Mouse (Mus musculus) MEL (cell line): ENCODE measurements around the gene Vim. TPM values are rescaled to one million over a fixed set of nuclear protein-coding genes. Genes with fewer than 3 reads are reported as not detected.
A peak's percentile ranks its signal among the peaks of the same experiment; 100 is the strongest.

Source experiments
- DNase-seq: peaks from one replicate; pipeline ENCODE4 v3.0.0; 2011; ENCODE audit warnings: low read depth, low spot score
- H3K27ac ChIP-seq: 2 replicates; pipeline ENCODE4 v1.5.1; 2012; ENCODE audit warnings: low read depth, mild to moderate bottlenecking, control low read depth, low read length, moderate library complexity; ENCODE audit not compliant: control insufficient read depth
- H3K27me3 ChIP-seq, 2 experiments: fragments of 150-350 bp in 1 of 2; sonication (generic) in 1 of 2; 2 replicates each; pipeline ENCODE4 v1.6.1; 2012; ENCODE audit warnings: low read length in 2 of 2, mild to moderate bottlenecking in 2 of 2, improper control_type of control experiment in 1 of 2, moderate library complexity in 1 of 2; ENCODE audit not compliant: insufficient read depth in 2 of 2, control insufficient read depth in 1 of 2
- H3K36me3 ChIP-seq, 2 experiments: 2 replicates each; pipeline ENCODE4 v1.6.1; 2012 to 2014; ENCODE audit warnings: low read length in 2 of 2, improper control_type of control experiment in 1 of 2, inconsistent platforms in 1 of 2, mild to moderate bottlenecking in 1 of 2; ENCODE audit not compliant: insufficient read depth in 2 of 2, control insufficient read depth in 1 of 2
- H3K4me1 ChIP-seq, 2 experiments: fragments of 150-350 bp in 1 of 2; sonication (generic) in 1 of 2; 2 replicates each; pipeline ENCODE4 v1.6.1; 2012; ENCODE audit warnings: low read length in 2 of 2, improper control_type of control experiment in 1 of 2, mild to moderate bottlenecking in 1 of 2; ENCODE audit not compliant: insufficient read depth in 2 of 2, control insufficient read depth in 1 of 2
- H3K4me3 ChIP-seq, 2 experiments: fragments of 150-350 bp in 1 of 2; sonication (generic) in 1 of 2; 2 replicates each; pipeline ENCODE4 v1.5.1; 2012; ENCODE audit warnings: low read depth in 2 of 2, low read length in 2 of 2, mild to moderate bottlenecking in 2 of 2, moderate library complexity in 2 of 2, control low read depth in 1 of 2, improper control_type of control experiment in 1 of 2; ENCODE audit not compliant: control insufficient read depth in 1 of 2, insufficient read depth in 1 of 2
- H3K79me2 ChIP-seq: 2 replicates; pipeline ENCODE4 v1.6.1; 2012; ENCODE audit warnings: mild to moderate bottlenecking, low read length, moderate library complexity; ENCODE audit not compliant: control insufficient read depth, poor library complexity, insufficient read depth
- H3K9ac ChIP-seq: 2 replicates; pipeline ENCODE4 v1.6.1; 2012; ENCODE audit warnings: low read depth, mild to moderate bottlenecking, control low read depth, low read length, moderate library complexity; ENCODE audit not compliant: control insufficient read depth, poor library complexity, severe bottlenecking
- H3K9me3 ChIP-seq: fragments of 150-350 bp; sonication (generic); replicated peaks from 2 replicates; pipeline ENCODE4 v1.6.1; 2012; ENCODE audit warnings: mild to moderate bottlenecking, low read length, improper control_type of control experiment, moderate library complexity; ENCODE audit not compliant: insufficient read depth
- CHD1 ChIP-seq: IDR thresholded peaks from 2 replicates; pipeline ENCODE4 v1.6.1; 2012; ENCODE audit warnings: low read depth, mild to moderate bottlenecking, inconsistent platforms, low read length, improper control_type of control experiment
- CHD2 ChIP-seq: IDR thresholded peaks from 2 replicates; pipeline ENCODE4 v1.6.1; 2011; ENCODE audit warnings: low read length, improper control_type of control experiment
- CTCF ChIP-seq, 3 experiments: IDR thresholded peaks in 2 of 3; conservative IDR thresholded peaks in 1 of 3; 2 replicates each; pipeline ENCODE4 v1.5.1; 2011 to 2012; ENCODE audit warnings: low read length in 3 of 3, low read depth in 2 of 3, mild to moderate bottlenecking in 2 of 3, improper control_type of control experiment in 1 of 3, inconsistent platforms in 1 of 3, mixed read lengths in 1 of 3, moderate library complexity in 1 of 3; ENCODE audit not compliant: control insufficient read depth in 1 of 3, insufficient read depth in 1 of 3, poor library complexity in 1 of 3, severe bottlenecking in 1 of 3
- E2F4 ChIP-seq: IDR thresholded peaks from 2 replicates; pipeline ENCODE4 v1.6.1; 2011; ENCODE audit warnings: low read depth, low read length, improper control_type of control experiment, borderline replicate concordance
- ELF1 ChIP-seq: IDR thresholded peaks from 2 replicates; pipeline ENCODE4 v1.6.1; 2014; ENCODE audit warnings: low read depth, mild to moderate bottlenecking, inconsistent platforms, low read length, improper control_type of control experiment, moderate library complexity
- EP300 ChIP-seq, 2 experiments: IDR thresholded peaks; 2 replicates each; pipeline ENCODE4 v1.6.1; 2011; ENCODE audit warnings: improper control_type of control experiment in 2 of 2, low read length in 2 of 2, low read depth in 1 of 2, mild to moderate bottlenecking in 1 of 2
- ETS1 ChIP-seq: IDR thresholded peaks from 2 replicates; pipeline ENCODE4 v1.6.1; 2012; ENCODE audit warnings: low read depth, mild to moderate bottlenecking, inconsistent platforms, low read length, improper control_type of control experiment, moderate library complexity
- GABPA ChIP-seq: IDR thresholded peaks from 2 replicates; pipeline ENCODE4 v1.6.1; 2012; ENCODE audit warnings: low read depth, mild to moderate bottlenecking, inconsistent platforms, low read length, improper control_type of control experiment, moderate library complexity
- GATA1 ChIP-seq: IDR thresholded peaks from 2 replicates; pipeline ENCODE4 v1.6.1; 2011; ENCODE audit warnings: low read depth, low read length, improper control_type of control experiment
- HCFC1 ChIP-seq: IDR thresholded peaks from 2 replicates; pipeline ENCODE4 v1.6.1; 2012; ENCODE audit warnings: low read depth, mild to moderate bottlenecking, inconsistent platforms, low read length, improper control_type of control experiment, moderate library complexity
- JUND ChIP-seq: IDR thresholded peaks from 2 replicates; pipeline ENCODE4 v1.6.1; 2011; ENCODE audit warnings: low read depth, mild to moderate bottlenecking, improper control_type of control experiment, low read length
- KAT2A ChIP-seq: conservative IDR thresholded peaks from 2 replicates; pipeline ENCODE4 v1.6.1; 2012; ENCODE audit warnings: low read depth, low read length, improper control_type of control experiment, inconsistent platforms
- MAFK ChIP-seq: IDR thresholded peaks from 2 replicates; pipeline ENCODE4 v1.6.1; 2011; ENCODE audit warnings: low read depth, mild to moderate bottlenecking, low read length, improper control_type of control experiment, borderline replicate concordance
- MAX ChIP-seq: IDR thresholded peaks from 2 replicates; pipeline ENCODE4 v1.6.1; 2011; ENCODE audit warnings: low read length, improper control_type of control experiment
- MAZ ChIP-seq: IDR thresholded peaks from 2 replicates; pipeline ENCODE4 v1.6.1; 2012; ENCODE audit warnings: low read depth, mild to moderate bottlenecking, inconsistent platforms, low read length, improper control_type of control experiment
- MEF2A ChIP-seq: IDR thresholded peaks from 2 replicates; pipeline ENCODE4 v1.6.1; 2014; ENCODE audit warnings: low read depth, mild to moderate bottlenecking, inconsistent platforms, low read length, improper control_type of control experiment; ENCODE audit not compliant: poor library complexity, insufficient replicate concordance, severe bottlenecking; ENCODE audit errors: extremely low read depth
- MXI1 ChIP-seq: IDR thresholded peaks from 2 replicates; pipeline ENCODE4 v1.6.1; 2011; ENCODE audit warnings: mild to moderate bottlenecking, low read depth, low read length, improper control_type of control experiment
- MYB ChIP-seq: IDR thresholded peaks from 2 replicates; pipeline ENCODE4 v1.6.1; 2011; ENCODE audit warnings: mild to moderate bottlenecking, low read depth, low read length, improper control_type of control experiment
- MYC ChIP-seq: IDR thresholded peaks from 2 replicates; pipeline ENCODE4 v1.6.1; 2011; ENCODE audit warnings: low read depth, mild to moderate bottlenecking, low read length, improper control_type of control experiment, moderate library complexity
- NELFE ChIP-seq: IDR thresholded peaks from 2 replicates; pipeline ENCODE4 v1.6.1; 2011; ENCODE audit warnings: low read depth, low read length, improper control_type of control experiment
- NRF1 ChIP-seq: IDR thresholded peaks from 2 replicates; pipeline ENCODE4 v1.6.1; 2014; ENCODE audit warnings: low read depth, mild to moderate bottlenecking, inconsistent platforms, low read length, improper control_type of control experiment, moderate library complexity; ENCODE audit not compliant: poor library complexity, insufficient read depth, severe bottlenecking
- POLR2AphosphoS2 ChIP-seq: IDR thresholded peaks from 2 replicates; pipeline ENCODE4 v1.6.1; 2011; ENCODE audit warnings: low read length, improper control_type of control experiment
- POLR2AphosphoS5 ChIP-seq: IDR thresholded peaks from 2 replicates; pipeline ENCODE4 v1.6.1; 2012; ENCODE audit warnings: low read depth, borderline replicate concordance, mild to moderate bottlenecking, inconsistent platforms, low read length, moderate library complexity, mixed read lengths
- RAD21 ChIP-seq: IDR thresholded peaks from 2 replicates; pipeline ENCODE4 v1.6.1; 2011; ENCODE audit warnings: mild to moderate bottlenecking, low read depth, low read length, improper control_type of control experiment
- RCOR1 ChIP-seq: IDR thresholded peaks from 2 replicates; pipeline ENCODE4 v1.6.1; 2012; ENCODE audit warnings: low read depth, mild to moderate bottlenecking, inconsistent platforms, low read length, improper control_type of control experiment
- SIN3A ChIP-seq: IDR thresholded peaks from 2 replicates; pipeline ENCODE4 v1.6.1; 2012; ENCODE audit warnings: low read length, improper control_type of control experiment, inconsistent platforms
- SMC3 ChIP-seq: IDR thresholded peaks from 2 replicates; pipeline ENCODE4 v1.6.1; 2011; ENCODE audit warnings: low read depth, low read length, improper control_type of control experiment
- TAL1 ChIP-seq: IDR thresholded peaks from 2 replicates; pipeline ENCODE4 v1.6.1; 2012; ENCODE audit warnings: mild to moderate bottlenecking, inconsistent platforms, low read length, moderate library complexity, mixed read lengths
- TBP ChIP-seq: IDR thresholded peaks from 2 replicates; pipeline ENCODE4 v1.8.0; 2011; ENCODE audit warnings: low read depth, low read length, improper control_type of control experiment
- TCF12 ChIP-seq: IDR thresholded peaks from 2 replicates; pipeline ENCODE4 v1.6.1; 2014; ENCODE audit warnings: low read depth, mild to moderate bottlenecking, inconsistent platforms, low read length, improper control_type of control experiment, moderate library complexity
- USF1 ChIP-seq: IDR thresholded peaks from 2 replicates; pipeline ENCODE4 v1.6.1; 2014; ENCODE audit warnings: low read depth, mild to moderate bottlenecking, inconsistent platforms, low read length, improper control_type of control experiment, moderate library complexity
- USF2 ChIP-seq, 2 experiments: IDR thresholded peaks; 2 replicates each; pipeline ENCODE4 v1.6.1; 2011 to 2012; ENCODE audit warnings: improper control_type of control experiment in 2 of 2, low read length in 2 of 2, borderline replicate concordance in 1 of 2, inconsistent platforms in 1 of 2, low read depth in 1 of 2, mild to moderate bottlenecking in 1 of 2; ENCODE audit not compliant: insufficient read depth in 1 of 2
- ZC3H11A ChIP-seq: IDR thresholded peaks from 2 replicates; pipeline ENCODE4 v1.6.1; 2012; ENCODE audit warnings: low read depth, mild to moderate bottlenecking, inconsistent platforms, low read length, improper control_type of control experiment
- ZMIZ1 ChIP-seq: IDR thresholded peaks from 2 replicates; pipeline ENCODE4 v1.6.1; 2012; ENCODE audit warnings: low read depth, mild to moderate bottlenecking, inconsistent platforms, low read length, improper control_type of control experiment, moderate library complexity
- ZNF384 ChIP-seq: IDR thresholded peaks from 2 replicates; pipeline ENCODE4 v1.6.1; 2012; ENCODE audit warnings: low read depth, mild to moderate bottlenecking, inconsistent platforms, low read length, improper control_type of control experiment
- polyA plus RNA-seq, 2 experiments: library from polyadenylated mRNA; stranded (reverse) in 1 of 2; unstranded in 1 of 2; fragments of >175 nt in 1 of 2; fragments of >200 nt in 1 of 2; gene quantifications; 2 replicates each; pipeline versions ENCODE4 v1.2.1 to v1.2.4; 2012; ENCODE audit warnings: low replicate concordance in 2 of 2, low read depth in 1 of 2; ENCODE audit not compliant: insufficient read length in 2 of 2, insufficient read depth in 1 of 2, missing spikeins in 1 of 2
- total RNA-seq: library from RNA; depleted of rRNA; stranded (reverse); fragments of 300-350 nt; gene quantifications from 2 replicates; pipeline ENCODE4 v1.2.3, GENCODE M21; 2012; rRNA removed

Gene Vim
- 58.0 and 188 TPM in 2 replicates for total RNA-seq
- 100 to 1,000 TPM; 257 to 580 TPM for polyA plus RNA-seq

- H3K36me3 ChIP-seq, result peaks cover 0 to 16% of the 10 kb centered on the region in 2 experiments; a peak in 3 of 4 replicates
- H3K9ac ChIP-seq, result peak within 1 kb of the TSS; percentile 68
- H3K79me2 ChIP-seq, result no peaks in the 10 kb centered on the region
- H3K27ac ChIP-seq, result peak within 1 kb of the TSS; percentile 93
- peak; percentile 94 for DNase-seq
- no peaks in the 10 kb centered on the region for H3K27me3 ChIP-seq
- H3K4me1 ChIP-seq, result peaks cover 0 to 16% of the 10 kb centered on the region in 2 experiments; a peak in 3 of 4 replicates
- H3K4me3 ChIP-seq, result peak within 1 kb of the TSS; percentile 72 to 78
- no peaks in the 10 kb centered on the region for H3K9me3 ChIP-seq
- TF ChIP-seq GABPA (no peak), POLR2AphosphoS5 (no peak), NELFE (peak; percentile 6; the same call in 1 of the 2 replicates), GATA1 (peak; percentile 53), ZNF384 (no peak), EP300 (IDR thresholded peaks at IDR 0.05; ENCODE audit: low read depth in 1 of 2, low read length in 2 of 2) (peak; percentile 45 to 80), MAZ (no peak; the same call in none of the 2 replicates), MAX (no peak; the same call in none of the 2 replicates), HCFC1 (no peak; the same call in 1 of the 2 replicates), MYC (no peak), CTCF (IDR thresholded peaks at IDR 0.05 in 2 of 3, conservative IDR thresholded peaks at IDR 0.05 in 1 of 3; ENCODE audit: control insufficient read depth in 1 of 3, insufficient read depth in 1 of 3, low read depth in 2 of 3, low read length in 3 of 3, poor library complexity in 1 of 3, severe bottlenecking in 1 of 3) (no peak), ETS1 (peak; percentile 53; the same call in 1 of the 2 replicates), CHD2 (no peak), MAFK (no peak), MXI1 (peak; percentile 59), TBP (0 out of 2 replicates have a peak, but pooled peaks have one; percentile 14), E2F4 (no peak), CHD1 (0 out of 2 replicates have a peak, but pooled peaks have one; percentile 19), SMC3 (no peak), ELF1 (no peak), TCF12 (peak; percentile 42; the same call in 1 of the 2 replicates), KAT2A (no peak), NRF1 (no peak), POLR2AphosphoS2 (no peak), SIN3A (peak; percentile 61), TAL1 (no peak), RCOR1 (peak; percentile 16; the same call in 1 of the 2 replicates), JUND (peak; percentile 61; the same call in 1 of the 2 replicates), RAD21 (no peak), USF2 (IDR thresholded peaks at IDR 0.05; ENCODE audit: borderline replicate concordance in 1 of 2, insufficient read depth in 1 of 2, low read depth in 1 of 2, low read length in 2 of 2) (no peak), ZMIZ1 (no peak), MYB (peak; percentile 85), MEF2A (no peak), USF1 (no peak), ZC3H11A (no peak)
Observed at GRCm38 (mm10) chr2:13573408-13574065, at the start of gene Vim. TSS of gene Vim (plus strand) at chr2:13573927.
